Mouse (Mus musculus) hindbrain, embryonic 11.5 days (tissue): ENCODE measurements around the gene Asb5. TPM values are rescaled to one million over a fixed set of nuclear protein-coding genes. Genes with fewer than 3 reads are reported as not detected.

Experiments
- ATAC-seq: fragments of 200-750 bp; cut with Nextera tagmentation; 2 replicates; pipeline ENCODE4 v1.8.0; 2017; ENCODE audit warnings: mild to moderate bottlenecking, moderate TSS enrichment, moderate library complexity; ENCODE audit not compliant: low FRiP score
- DNase-seq: peaks from one replicate; pipeline ENCODE4 v3.0.0-alpha.2; 2015; ENCODE audit warnings: low spot score
- H3K27ac ChIP-seq: fragments of 300-500 bp; sonication (generic); 2 replicates; pipeline ENCODE4 v1.5.1; 2014; ENCODE audit warnings: mild to moderate bottlenecking, low read depth, low read length
- H3K27me3 ChIP-seq: fragments of 300-500 bp; sonication (generic); 2 replicates; pipeline ENCODE4 v1.6.1; 2014; ENCODE audit warnings: mild to moderate bottlenecking, low read length, moderate library complexity, mixed read lengths; ENCODE audit not compliant: control insufficient read depth, insufficient read depth
- H3K36me3 ChIP-seq: fragments of 300-500 bp; sonication (generic); 2 replicates; pipeline ENCODE4 v1.6.1; 2014; ENCODE audit warnings: mild to moderate bottlenecking, low read length, moderate library complexity, mixed read lengths; ENCODE audit not compliant: control insufficient read depth, insufficient read depth
- H3K4me1 ChIP-seq: fragments of 300-500 bp; sonication (generic); replicated peaks from 2 replicates; pipeline ENCODE4 v1.6.1; 2014; ENCODE audit warnings: low read length, mixed read lengths; ENCODE audit not compliant: control insufficient read depth, insufficient read depth
- H3K4me2 ChIP-seq: fragments of 300-500 bp; sonication (generic); replicated peaks from 2 replicates; pipeline ENCODE4 v1.6.1; 2014; ENCODE audit warnings: mild to moderate bottlenecking, low read depth, low read length
- H3K4me3 ChIP-seq: fragments of 300-500 bp; sonication (generic); 2 replicates; pipeline ENCODE4 v1.5.1; 2014; ENCODE audit warnings: low read depth, low read length
- H3K9ac ChIP-seq: fragments of 300-500 bp; sonication (generic); 2 replicates; pipeline ENCODE4 v1.6.1; 2014; ENCODE audit warnings: low read depth, low read length
- H3K9me3 ChIP-seq: fragments of 300-500 bp; sonication (generic); 2 replicates; pipeline ENCODE4 v1.6.1; 2016; ENCODE audit warnings: low read length; ENCODE audit not compliant: control insufficient read depth
- WGBS: fragments of 180-500 bp; shearing (Covaris S2); extraction: QIAGEN DNeasy Blood & Tissue Kit; methylation state at CpG from one replicate; pipeline ENCODE4 v1.1.7; 2014; 5-methylcytosine and 5-hydroxymethylcytosine counted together
- polyA plus RNA-seq: library from polyadenylated mRNA; unstranded; fragments of >200 nt; fragmentation: Nextera tagmentation; extraction: Ambion mirVana; gene quantifications from 2 replicates; pipeline ENCODE4 v1.2.1, GENCODE M21; 2014

Asb5 gene
- 4.7 and 6.1 TPM in 2 replicates for polyA plus RNA-seq

- H3K4me1 ChIP-seq, result no peaks in the 10 kb centered on the region
- peak within 1 kb of the TSS; percentile 94 for H3K4me3 ChIP-seq
- H3K36me3 ChIP-seq, result no peaks in the 10 kb centered on the region
- peak within 1 kb of the TSS; percentile 55 for H3K4me2 ChIP-seq
- under 1% methylated on average over 76 of the region's 89 CpGs for WGBS
- peak within 1 kb of the TSS; percentile 70; the same call in 1 of the 2 replicates for H3K27ac ChIP-seq
- DNase-seq (peak; percentile 98), ATAC-seq (peak; percentile 95)
- H3K9ac ChIP-seq, result peak within 1 kb of the TSS; percentile 87
- H3K27me3 ChIP-seq, result no peaks in the 10 kb centered on the region
- H3K9me3 ChIP-seq, result no peaks in the 10 kb centered on the region
Measured at GRCm38 (mm10) chr8:54529382-54530296, at the start of gene Asb5, which contains the start of gene Spcs3. Gene Asb5, plus strand, starts transcription at chr8:54529580. Gene Spcs3, minus strand, starts transcription at chr8:54529998.

GRCm38 (mm10) chr8:54486555-54487273 is 42.7 kb upstream of the Asb5 start:
- DNase-seq (peak; percentile 8), ATAC-seq (no peak)
- Histone ChIP-seq H3K4me1 (no peaks in the 10 kb centered on the region), H3K27ac (no peak overlapping the region), H3K36me3 (no peaks in the 10 kb centered on the region), H3K9ac (no peak overlapping the region), H3K4me3 (no peak overlapping the region), H3K9me3 (no peaks in the 10 kb centered on the region), H3K4me2 (no peak overlapping the region), H3K27me3 (no peaks in the 10 kb centered on the region)
- 44% methylated on average over 19 of the region's 19 CpGs for WGBS

- Histone ChIP-seq H3K4me2 (no peak overlapping the region), H3K9ac (no peak overlapping the region), H3K27ac (no peak overlapping the region), H3K4me3 (no peak overlapping the region), H3K4me1 (no peaks in the 10 kb centered on the region), H3K9me3 (no peaks in the 10 kb centered on the region), H3K27me3 (no peaks in the 10 kb centered on the region), H3K36me3 (no peaks in the 10 kb centered on the region)
- no peak for ATAC-seq
- WGBS, result 79% methylated on average over 4 of the region's 4 CpGs
- DNase-seq, result no peak
Measured at GRCm38 (mm10) chr8:54488437-54488836, 40.9 kb upstream of the Asb5 start.

GRCm38 (mm10) chr8:54491057-54491690 is 38.2 kb upstream of the Asb5 start:
- Histone ChIP-seq H3K9ac (no peak overlapping the region), H3K4me1 (no peaks in the 10 kb centered on the region), H3K27me3 (no peaks in the 10 kb centered on the region), H3K4me2 (no peak overlapping the region), H3K36me3 (no peaks in the 10 kb centered on the region), H3K27ac (no peak overlapping the region), H3K9me3 (no peaks in the 10 kb centered on the region), H3K4me3 (no peak overlapping the region)
- DNase-seq (peak; percentile 77), ATAC-seq (peak; percentile 28)
- WGBS, result 31% methylated on average over 6 of the region's 6 CpGs

DNA sequence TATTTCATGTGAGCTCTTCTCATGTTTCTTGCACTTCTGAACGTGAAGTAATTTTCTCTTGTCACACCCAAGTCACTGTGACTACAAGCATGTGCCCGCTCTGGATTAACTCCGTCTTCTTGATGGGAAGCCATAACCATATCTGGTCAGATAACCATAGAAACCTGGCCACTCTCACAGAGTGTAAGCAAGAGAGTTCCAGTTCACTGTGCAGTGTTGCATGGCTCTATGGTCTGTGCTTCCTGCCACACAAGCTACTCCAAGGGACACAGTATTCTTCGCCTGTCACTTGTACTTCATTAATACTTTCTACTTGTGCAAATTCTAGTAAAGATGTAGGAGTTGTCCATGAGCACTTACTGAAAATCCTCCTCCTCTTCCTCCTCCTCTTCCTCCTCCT is 37.4 kb upstream of the Asb5 start:
- H3K9ac ChIP-seq, result no peak overlapping the region
- H3K27ac ChIP-seq, result no peak overlapping the region
- H3K4me1 ChIP-seq, result no peaks in the 10 kb centered on the region
- no peak overlapping the region for H3K4me2 ChIP-seq
- DNase-seq, result no peak
- peak; percentile 38; the same call in 1 of the 2 replicates for ATAC-seq
- no peaks in the 10 kb centered on the region for H3K27me3 ChIP-seq
- 81% methylated on average over 4 of the region's 4 CpGs for WGBS
- no peaks in the 10 kb centered on the region for H3K9me3 ChIP-seq
- H3K4me3 ChIP-seq, result no peak overlapping the region
- H3K36me3 ChIP-seq, result no peaks in the 10 kb centered on the region

GRCm38 (mm10) chr8:54493110-54493509 is 36.3 kb upstream of the Asb5 start:
- Histone ChIP-seq H3K4me1 (no peaks in the 10 kb centered on the region), H3K4me3 (no peak overlapping the region), H3K9ac (no peak overlapping the region), H3K36me3 (no peaks in the 10 kb centered on the region), H3K4me2 (no peak overlapping the region), H3K27me3 (no peaks in the 10 kb centered on the region), H3K27ac (no peak overlapping the region), H3K9me3 (no peaks in the 10 kb centered on the region)
- ATAC-seq (0 out of 2 replicates have a peak, but pooled peaks have one; percentile 18), DNase-seq (peak; percentile 88)
- 18% methylated on average over 6 of the region's 6 CpGs for WGBS

DNA sequence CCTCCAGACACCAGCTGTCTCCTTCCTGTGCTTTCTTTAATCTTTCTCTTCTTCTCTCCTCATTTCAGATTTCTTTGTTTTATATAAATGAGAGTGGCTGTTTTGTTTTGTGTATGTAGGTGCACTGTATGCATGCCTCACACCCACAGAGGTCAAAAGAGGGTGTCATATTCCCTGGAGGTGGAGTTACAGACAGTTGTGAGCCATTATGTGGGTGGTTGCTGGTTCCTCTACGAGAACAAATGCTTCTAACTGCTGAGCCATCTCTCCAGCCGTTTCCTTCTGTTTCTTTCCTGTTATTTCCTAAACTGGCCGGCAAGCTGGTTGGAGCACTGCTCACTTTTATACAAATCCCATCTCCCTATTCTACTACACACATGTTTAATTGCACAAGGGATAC is 35.5 kb upstream of the Asb5 start:
- WGBS, result 53% methylated on average over 3 of the region's 3 CpGs
- no peak for ATAC-seq

DNA sequence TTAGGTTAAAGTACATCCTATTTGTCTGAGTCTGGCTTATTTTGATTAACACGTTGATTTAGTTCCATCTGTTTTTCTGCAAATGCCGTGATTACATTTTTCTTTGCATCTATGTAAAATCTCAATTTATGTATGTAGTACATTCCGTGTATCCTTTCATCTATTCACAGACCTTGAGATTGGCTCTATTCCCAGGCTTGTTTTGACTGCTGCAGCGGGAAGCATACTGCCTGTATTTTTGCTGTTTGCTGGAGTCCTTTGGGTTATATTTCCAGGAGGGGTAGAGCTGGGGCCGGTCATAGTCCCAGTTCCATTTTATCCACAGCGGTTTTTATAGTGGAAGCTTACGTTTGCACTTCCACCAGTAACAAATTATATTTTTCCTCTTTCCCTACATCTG is 26.3 kb upstream of the Asb5 start:
- Histone ChIP-seq H3K4me1 (no peaks in the 10 kb centered on the region), H3K9me3 (no peaks in the 10 kb centered on the region), H3K27ac (no peak overlapping the region), H3K4me2 (no peak overlapping the region), H3K9ac (no peak overlapping the region), H3K27me3 (no peaks in the 10 kb centered on the region), H3K36me3 (no peaks in the 10 kb centered on the region), H3K4me3 (no peak overlapping the region)
- 81% methylated on average over 7 of the region's 7 CpGs for WGBS
- ATAC-seq, result no peak
- DNase-seq, result no peak

More for the DNA sequence above, 35.5 kb upstream of the Asb5 start:
- no peak overlapping the region for H3K4me2 ChIP-seq
- H3K27me3 ChIP-seq, result no peaks in the 10 kb centered on the region
- H3K4me3 ChIP-seq, result no peak overlapping the region
- H3K27ac ChIP-seq, result no peak overlapping the region
- H3K4me1 ChIP-seq, result no peaks in the 10 kb centered on the region
- H3K9me3 ChIP-seq, result no peaks in the 10 kb centered on the region
- DNase-seq, result no peak
- no peaks in the 10 kb centered on the region for H3K36me3 ChIP-seq
- no peak overlapping the region for H3K9ac ChIP-seq
